Mouse (Mus musculus): Measurements from ENCODE around the gene Tns1.

DNA sequence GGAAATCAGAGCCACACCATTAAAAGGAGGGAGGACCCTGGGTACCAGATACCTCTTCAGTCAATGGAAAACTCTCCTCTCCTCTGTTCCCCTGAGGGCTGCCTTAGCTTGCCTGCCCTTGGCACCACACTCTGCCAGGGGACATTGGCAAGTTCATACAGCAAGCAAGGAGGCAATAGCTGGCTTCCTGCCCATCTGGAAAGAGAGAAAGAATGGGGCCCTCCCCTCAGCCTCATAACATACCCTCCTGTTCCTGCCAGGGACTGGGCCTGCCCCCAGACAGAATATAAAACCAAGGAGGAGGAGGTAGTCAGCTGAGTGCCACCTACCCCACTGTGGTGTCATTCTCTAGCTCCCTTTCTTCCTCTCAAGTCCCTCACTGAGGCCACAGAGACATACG, 5.1 kb downstream of the Tns1 start:
- TF ChIP-seq GATA1 (IDR thresholded peaks at IDR 0.05; ENCODE audit: borderline replicate concordance, low read length) (no peak), FLI1 (IDR thresholded peaks at IDR 0.05; ENCODE audit: low read length) (no peak)

Measured in megakaryocyte, embryonic 14.5 days (primary cell).